Mouse (Mus musculus): ENCODE measurements around the gene Gstm3. TPM values are rescaled to one million over a fixed set of nuclear protein-coding genes. Genes with fewer than 3 reads are reported as not detected.
"Not testable (repeated sequence)": the region's sequence is repeated elsewhere in the genome, so short reads cannot be mapped to it uniquely, and the experiment has no call there.

Gstm3 gene
- not detected in 2 replicates for polyA plus RNA-seq (2012; rRNA removed)

- Histone ChIP-seq H3K4me3 (ENCODE audit: extremely low read depth, insufficient read depth, insufficient read length) (no peak within 1 kb of the TSS), H3K27me3 (ENCODE audit: control insufficient read depth, insufficient read depth, low read length) (no peaks in the 10 kb centered on the region), H3K27ac (ENCODE audit: insufficient read depth, low read length) (no peak within 1 kb of the TSS), H3K36me3 (ENCODE audit: control insufficient read depth, insufficient read depth, low read length) (no peaks in the 10 kb centered on the region), H3K4me1 (ENCODE audit: control insufficient read depth, insufficient read depth, insufficient read length) (no peaks in the 10 kb centered on the region)
- WGBS, result 79% methylated on average over 13 of the region's 13 CpGs
- DNase-seq (ENCODE audit: low read depth in 1 of 2, low spot score in 2 of 2), result no peak
- TF ChIP-seq POLR2A (IDR thresholded peaks at IDR 0.05; ENCODE audit: low read depth, low read length) (no peak), CTCF (IDR thresholded peaks at IDR 0.05; ENCODE audit: extremely low read depth, insufficient read depth, insufficient read length, insufficient replicate concordance) (no peak)
Measured at GRCm38 (mm10) chr3:107968724-107969395, at the start of gene Gstm3. Gene Gstm3 (minus strand): TSS chr3:107969283.

GRCm38 (mm10) chr3:108018190-108018820, 49.2 kb upstream of the Gstm3 start:
- H3K36me3 ChIP-seq (ENCODE audit: control insufficient read depth, insufficient read depth, low read length), result no peaks in the 10 kb centered on the region
- H3K27ac ChIP-seq (ENCODE audit: insufficient read depth, low read length), result peak overlapping the region; percentile 82
- TF ChIP-seq POLR2A (IDR thresholded peaks at IDR 0.05; ENCODE audit: low read depth, low read length), result no peak
- TF ChIP-seq CTCF (IDR thresholded peaks at IDR 0.05; ENCODE audit: extremely low read depth, insufficient read depth, insufficient read length, insufficient replicate concordance), result no peak
- peak in 1 of 2 experiments; percentile 19 for DNase-seq (ENCODE audit: low read depth in 1 of 2, low spot score in 2 of 2)
- peaks cover 2% of the 10 kb centered on the region; the same call in 1 of the 2 replicates for H3K4me1 ChIP-seq (ENCODE audit: control insufficient read depth, insufficient read depth, insufficient read length)
- WGBS, result 11% methylated on average over 14 of the region's 14 CpGs
- H3K27me3 ChIP-seq (ENCODE audit: control insufficient read depth, insufficient read depth, low read length), result no peaks in the 10 kb centered on the region
- H3K4me3 ChIP-seq (ENCODE audit: extremely low read depth, insufficient read depth, insufficient read length), result peak overlapping the region; percentile 66

DNA sequence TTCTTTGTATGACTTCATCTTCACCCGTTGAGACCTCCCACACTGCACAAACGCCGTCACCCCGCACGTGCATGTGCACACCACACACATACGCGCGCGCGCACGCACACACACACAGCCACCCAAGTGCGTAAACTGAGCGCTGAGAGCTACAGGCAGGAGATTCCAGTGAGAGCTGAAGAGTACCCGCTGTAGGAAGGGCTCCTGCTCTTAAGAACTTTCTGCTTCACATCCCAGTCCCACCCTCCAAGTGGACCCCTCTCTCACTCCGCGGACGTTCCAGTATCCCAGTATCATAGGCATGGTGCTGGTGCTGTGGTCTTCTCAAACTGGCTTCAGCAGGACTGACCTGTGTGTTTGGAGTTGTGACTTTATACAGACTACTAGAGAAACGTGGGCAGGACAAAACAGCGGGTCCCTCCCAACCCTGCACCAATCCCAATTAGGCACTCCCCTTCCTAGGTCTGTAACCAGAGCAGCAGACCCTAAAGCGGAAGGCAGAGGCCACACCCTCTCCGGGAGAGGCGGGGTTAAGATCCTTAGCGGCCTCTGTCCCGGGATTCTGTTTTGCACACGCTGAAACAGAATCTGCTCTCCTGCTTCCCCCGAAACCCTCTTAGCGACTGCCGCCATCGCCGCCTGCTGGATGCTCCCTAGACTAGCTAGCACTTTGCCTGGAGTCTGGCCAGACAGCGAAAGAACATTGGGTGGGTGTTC, 48.5 kb upstream of the Gstm3 start, which contains the start of gene Gstm1:
Gstm1 (minus strand) TSS at position 501 of the 717 bp plus-strand sequence.
- Histone ChIP-seq H3K4me3 (ENCODE audit: extremely low read depth, insufficient read depth, insufficient read length) (peak within 1 kb of the TSS; percentile 66), H3K36me3 (ENCODE audit: control insufficient read depth, insufficient read depth, low read length) (no peaks in the 10 kb centered on the region), H3K27ac (ENCODE audit: insufficient read depth, low read length) (peak within 1 kb of the TSS; percentile 82), H3K4me1 (ENCODE audit: control insufficient read depth, insufficient read depth, insufficient read length) (peaks cover 2% of the 10 kb centered on the region; the same call in 1 of the 2 replicates), H3K27me3 (ENCODE audit: control insufficient read depth, insufficient read depth, low read length) (no peaks in the 10 kb centered on the region)
- peak; percentile 53; the same call in 1 of the 2 replicates for TF ChIP-seq CTCF (IDR thresholded peaks at IDR 0.05; ENCODE audit: extremely low read depth, insufficient read depth, insufficient read length, insufficient replicate concordance)
- TF ChIP-seq POLR2A (IDR thresholded peaks at IDR 0.05; ENCODE audit: low read depth, low read length), result no peak; the same call in 1 of the 2 replicates
- peak; percentile 52 to 71 for DNase-seq (ENCODE audit: low read depth in 1 of 2, low spot score in 2 of 2)
- under 1% methylated on average over 31 of the region's 31 CpGs for WGBS

- H3K27ac ChIP-seq (ENCODE audit: insufficient read depth, low read length); DNase-seq (ENCODE audit: low read depth in 1 of 2, low spot score in 2 of 2); H3K36me3 ChIP-seq (ENCODE audit: control insufficient read depth, insufficient read depth, low read length); H3K4me3 ChIP-seq (ENCODE audit: extremely low read depth, insufficient read depth, insufficient read length); H3K27me3 ChIP-seq (ENCODE audit: control insufficient read depth, insufficient read depth, low read length); H3K4me1 ChIP-seq (ENCODE audit: control insufficient read depth, insufficient read depth, insufficient read length): not testable (repeated sequence)
- 91% methylated on average over 5 of the region's 5 CpGs for WGBS
Measured at GRCm38 (mm10) chr3:108016468-108016867, 47.4 kb upstream of the Gstm3 start.

GRCm38 (mm10) chr3:108014974-108015346, 45.9 kb upstream of the Gstm3 start:
- DNase-seq (ENCODE audit: low read depth in 1 of 2, low spot score in 2 of 2), result no peak
- 93% methylated on average over 2 of the region's 2 CpGs for WGBS
- Histone ChIP-seq H3K27me3 (ENCODE audit: control insufficient read depth, insufficient read depth, low read length) (no peaks in the 10 kb centered on the region), H3K27ac (ENCODE audit: insufficient read depth, low read length) (no peak overlapping the region), H3K36me3 (ENCODE audit: control insufficient read depth, insufficient read depth, low read length) (no peaks in the 10 kb centered on the region), H3K4me1 (ENCODE audit: control insufficient read depth, insufficient read depth, insufficient read length) (peaks cover 2% of the 10 kb centered on the region; the same call in 1 of the 2 replicates), H3K4me3 (ENCODE audit: extremely low read depth, insufficient read depth, insufficient read length) (no peak overlapping the region)
- no peak for TF ChIP-seq CTCF (IDR thresholded peaks at IDR 0.05; ENCODE audit: extremely low read depth, insufficient read depth, insufficient read length, insufficient replicate concordance)
- TF ChIP-seq POLR2A (IDR thresholded peaks at IDR 0.05; ENCODE audit: low read depth, low read length), result no peak

DNA sequence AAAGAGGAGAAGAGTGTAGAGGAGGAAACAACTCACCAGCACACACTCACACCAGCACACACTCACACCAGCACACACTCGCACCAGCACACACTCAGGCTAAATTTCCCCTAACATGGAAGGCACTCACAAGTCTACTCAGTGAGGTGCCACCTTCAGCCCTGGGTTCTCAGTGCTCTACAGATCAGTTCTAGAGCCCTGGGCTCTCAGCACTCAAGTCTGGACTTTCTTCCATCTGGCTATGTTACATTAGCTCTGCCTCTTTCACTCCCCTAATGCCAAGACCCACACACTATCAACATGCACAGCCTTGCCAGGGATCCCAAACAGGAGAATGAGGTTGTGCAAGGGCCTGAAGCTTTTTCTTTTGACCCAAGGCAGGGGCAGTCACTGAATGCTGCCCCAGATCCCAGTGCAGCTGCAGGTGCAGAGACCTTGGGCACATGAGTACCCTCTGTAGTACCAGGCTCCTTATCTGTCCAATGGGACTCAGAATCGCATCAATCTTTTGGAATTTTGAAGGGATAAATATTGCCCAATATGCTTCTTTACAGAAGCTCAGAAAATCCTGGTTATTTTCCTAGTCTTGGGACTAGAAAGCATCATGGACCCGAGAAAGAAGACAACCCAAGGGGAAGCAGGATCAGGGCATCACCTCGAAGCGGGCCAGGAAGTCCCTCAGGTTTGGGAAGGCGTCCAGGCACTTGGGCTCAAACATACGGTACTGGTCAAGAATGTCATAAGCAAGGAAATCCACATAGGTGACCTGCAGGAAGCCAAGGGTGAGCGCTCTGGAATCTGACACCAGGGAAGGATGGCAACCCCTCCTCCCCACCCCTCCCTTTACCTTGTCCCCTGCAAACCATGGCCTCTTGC, 45.3 kb upstream of the Gstm3 start:
- H3K27me3 ChIP-seq (ENCODE audit: control insufficient read depth, insufficient read depth, low read length), result no peaks in the 10 kb centered on the region
- H3K27ac ChIP-seq (ENCODE audit: insufficient read depth, low read length), result no peak overlapping the region
- H3K4me3 ChIP-seq (ENCODE audit: extremely low read depth, insufficient read depth, insufficient read length), result no peak overlapping the region
- 89% methylated on average over 8 of the region's 8 CpGs for WGBS
- TF ChIP-seq POLR2A (IDR thresholded peaks at IDR 0.05; ENCODE audit: low read depth, low read length) (no peak), CTCF (IDR thresholded peaks at IDR 0.05; ENCODE audit: extremely low read depth, insufficient read depth, insufficient read length, insufficient replicate concordance) (no peak)
- DNase-seq (ENCODE audit: low read depth in 1 of 2, low spot score in 2 of 2), result no peak
- H3K4me1 ChIP-seq (ENCODE audit: control insufficient read depth, insufficient read depth, insufficient read length), result peaks cover 2% of the 10 kb centered on the region; the same call in 1 of the 2 replicates
- H3K36me3 ChIP-seq (ENCODE audit: control insufficient read depth, insufficient read depth, low read length), result no peaks in the 10 kb centered on the region

Data from spleen, adult 2 months (tissue).